Mouse (Mus musculus) ES-CJ7 (cell line): ENCODE data around the gene Eva1a.

Source experiments
- DNase-seq: peaks from one replicate; pipeline ENCODE4 v3.0.0; 2011; ENCODE audit warnings: low read depth, low spot score

Eva1a gene

GRCm38 (mm10) chr6:82125134-82125533 lies 84.3 kb downstream of the Eva1a start:
- DNase-seq: no peak

GRCm38 (mm10) chr6:82127827-82128226 lies 87.0 kb downstream of the Eva1a start:
- no peak for DNase-seq

- no peak for DNase-seq
Measured at GRCm38 (mm10) chr6:82129630-82130217, 88.9 kb downstream of the Eva1a start.

- no peak for DNase-seq
Measured at GRCm38 (mm10) chr6:82132876-82133591, 92.2 kb downstream of the Eva1a start.

- DNase-seq: no peak
Measured at GRCm38 (mm10) chr6:82133592-82133978, 92.7 kb downstream of the Eva1a start.

GRCm38 (mm10) chr6:82135959-82136712 lies 95.3 kb downstream of the Eva1a start:
- DNase-seq: no peak
